ENCODE assay signal across 16 mouse cellular contexts in the genomic region with DNA sequence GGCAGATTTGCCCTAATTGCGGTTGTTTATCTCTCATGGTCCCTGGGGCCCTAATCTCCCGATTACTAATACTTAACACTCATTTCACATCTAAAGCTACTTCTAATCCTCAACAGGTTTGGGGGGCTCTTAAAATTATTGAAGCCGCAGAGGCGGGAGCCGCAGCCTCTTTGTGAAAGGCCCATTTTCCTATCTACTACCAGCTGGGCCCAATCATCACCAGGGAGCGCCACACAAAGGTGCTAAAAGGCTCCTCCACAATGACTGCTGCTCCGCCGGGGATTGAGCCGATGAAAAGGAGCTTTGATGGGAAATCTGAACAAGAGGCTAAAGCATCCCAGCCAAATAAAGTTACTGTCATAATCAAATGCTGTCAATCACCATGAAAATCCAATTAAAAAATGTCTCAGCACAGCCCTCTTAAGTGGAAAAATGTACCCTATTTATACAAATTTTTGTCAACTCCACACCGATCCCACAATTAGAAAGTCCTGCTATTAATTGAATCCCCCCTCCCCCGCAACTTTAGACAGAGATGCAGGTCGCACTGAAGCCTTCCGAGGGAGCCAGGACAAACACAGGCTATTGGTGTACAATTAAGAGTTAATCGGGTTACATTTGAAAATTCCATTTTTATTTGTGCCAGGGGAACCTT. TPM values are rescaled to one million over a fixed set of nuclear protein-coding genes. Genes with fewer than 3 reads are reported as not detected.
A peak's percentile ranks its signal among the peaks of the same experiment; 100 is the strongest.
DNase-seq lines count a peak whose midpoint lies in the region; ATAC-seq and TF ChIP-seq lines count a peak whose summit lies in the region.
"Had no signal": no experiment of that assay in that cellular context is flagged by ENCODE, and none has a peak within 500 bp of the region (broad histone marks: within the 10 kb centered on the region; RNA-seq: fewer than 3 reads in every experiment).

No protein-coding gene starts in this region.

- no peak for ATAC-seq in lung, embryonic 14.5 days (ENCODE audit: insufficient read depth)
- ATAC-seq in embryonic facial prominence, embryonic 11.5 days (replicated peaks; ENCODE audit: insufficient number of reproducible peaks, low FRiP score, low TSS enrichment, low read depth) = no peak
- peak; percentile 63; the same call in 1 of the 2 replicates for ATAC-seq in forebrain, embryonic 16.5 days
- ATAC-seq in midbrain, embryonic 15.5 days (replicated peaks) = peak; percentile 59; the same call in 1 of the 2 replicates

- H3K4me2 ChIP-seq in lung, embryonic 14.5 days = no peak overlapping the region
- no peak overlapping the region; the same call in 1 of the 2 replicates for H3K4me2 ChIP-seq in embryonic facial prominence, embryonic 11.5 days (ENCODE audit: low read depth, low read length)
- peak overlapping the region; percentile 9 for H3K4me2 ChIP-seq in forebrain, embryonic 16.5 days (ENCODE audit: low read length)
- H3K4me2 ChIP-seq in midbrain, embryonic 15.5 days = peak overlapping the region; percentile 20; the same call in 1 of the 2 replicates

- H3K27ac ChIP-seq in lung, embryonic 14.5 days (ENCODE audit: low read depth) = no peak overlapping the region
- H3K27ac ChIP-seq in embryonic facial prominence, embryonic 11.5 days (replicated peaks; ENCODE audit: low read depth, low read length) = no peak overlapping the region
- H3K27ac ChIP-seq in forebrain, embryonic 16.5 days (ENCODE audit: low read length) = no peak overlapping the region
- H3K27ac ChIP-seq in midbrain, embryonic 15.5 days = peak overlapping the region; percentile 60; the same call in 1 of the 2 replicates

- H3K27me3 ChIP-seq in lung, embryonic 14.5 days (ENCODE audit: insufficient read depth, low read length) = no peaks in the 10 kb centered on the region
- no peaks in the 10 kb centered on the region for H3K27me3 ChIP-seq in embryonic facial prominence, embryonic 11.5 days (ENCODE audit: control insufficient read depth, insufficient read depth, low read length)
- peaks cover 6% of the 10 kb centered on the region for H3K27me3 ChIP-seq in forebrain, embryonic 16.5 days (replicated peaks; ENCODE audit: control insufficient read depth, insufficient read depth, low read length)
- peaks cover 16% of the 10 kb centered on the region; the same call in 1 of the 2 replicates for H3K27me3 ChIP-seq in midbrain, embryonic 15.5 days (replicated peaks)
- H3K27me3 ChIP-seq: megakaryocyte, embryonic 14.5 days had no signal

- peaks cover 4% of the 10 kb centered on the region; the same call in 1 of the 2 replicates for H3K36me3 ChIP-seq in lung, embryonic 14.5 days (ENCODE audit: insufficient read depth)
- no peaks in the 10 kb centered on the region for H3K36me3 ChIP-seq in embryonic facial prominence, embryonic 11.5 days (replicated peaks; ENCODE audit: control insufficient read depth, insufficient read depth, low read depth, low read length)
- H3K36me3 ChIP-seq in forebrain, embryonic 16.5 days (ENCODE audit: control insufficient read depth, insufficient read depth) = no peaks in the 10 kb centered on the region
- no peaks in the 10 kb centered on the region for H3K36me3 ChIP-seq in midbrain, embryonic 15.5 days (replicated peaks)

- TF ChIP-seq CTCF in lung, embryonic 14.5 days (IDR thresholded peaks at IDR 0.05; ENCODE audit: low read depth) = no peak

- WGBS in lung, embryonic 14.5 days = 46% methylated on average over 14 of the region's 14 CpGs
- 14% methylated on average over 14 of the region's 14 CpGs for WGBS in embryonic facial prominence, embryonic 11.5 days
- WGBS in forebrain, embryonic 16.5 days = 7% methylated on average over 14 of the region's 14 CpGs
- WGBS in midbrain, embryonic 15.5 days = 11% methylated on average over 14 of the region's 14 CpGs

- H3K4me3 ChIP-seq in lung, embryonic 14.5 days (ENCODE audit: low read depth, low read length) = no peak overlapping the region
- H3K4me3 ChIP-seq in embryonic facial prominence, embryonic 11.5 days (ENCODE audit: low read depth, low read length) = no peak overlapping the region
- no peak overlapping the region for H3K4me3 ChIP-seq in forebrain, embryonic 16.5 days (replicated peaks; ENCODE audit: low read length)
- no peak overlapping the region for H3K4me3 ChIP-seq in midbrain, embryonic 15.5 days
- H3K4me3 ChIP-seq: megakaryocyte, embryonic 14.5 days had no signal

- no peaks in the 10 kb centered on the region for H3K9me3 ChIP-seq in lung, embryonic 14.5 days (ENCODE audit: low read depth, low read length)
- H3K9me3 ChIP-seq in embryonic facial prominence, embryonic 11.5 days (replicated peaks; ENCODE audit: control insufficient read depth, low read length) = no peaks in the 10 kb centered on the region
- H3K9me3 ChIP-seq in forebrain, embryonic 16.5 days (ENCODE audit: control insufficient read depth, low read length) = no peaks in the 10 kb centered on the region
- no peaks in the 10 kb centered on the region for H3K9me3 ChIP-seq in midbrain, embryonic 15.5 days
- H3K9me3 ChIP-seq: megakaryocyte, embryonic 14.5 days had no signal

- peak; percentile 15 for DNase-seq in lung, embryonic 14.5 days
- no peak for DNase-seq in lung, postnatal 25 days (ENCODE audit: low spot score)
- peak; percentile 67 for DNase-seq in embryonic facial prominence, embryonic 11.5 days (ENCODE audit: low spot score)
- DNase-seq in cerebellum, adult 9-10 months = no peak
- DNase-seq in thymus, postnatal 10 days (ENCODE audit: low spot score in 2 of 2) = no peak
- no peak for DNase-seq in gastrocnemius, adult 8-10 months (ENCODE audit: low spot score in 2 of 2)
- DNase-seq: adrenal gland, postnatal 14 days; cerebellum, adult 11-12 months; heart, adult 18-20 months; kidney, postnatal 36 days; left cerebral cortex, postnatal 4 days; lung, adult 18-20 months had no signal

- H3K4me1 ChIP-seq in lung, embryonic 14.5 days (ENCODE audit: insufficient read depth) = no peaks in the 10 kb centered on the region
- peaks cover 4% of the 10 kb centered on the region; the same call in 1 of the 2 replicates for H3K4me1 ChIP-seq in embryonic facial prominence, embryonic 11.5 days (ENCODE audit: control insufficient read depth, insufficient read depth, low read length)
- H3K4me1 ChIP-seq in forebrain, embryonic 16.5 days (replicated peaks; ENCODE audit: control insufficient read depth, insufficient read depth, low read length) = peaks cover 19% of the 10 kb centered on the region
- H3K4me1 ChIP-seq in midbrain, embryonic 15.5 days = peaks cover 36% of the 10 kb centered on the region
- H3K4me1 ChIP-seq: megakaryocyte, embryonic 14.5 days had no signal

- H3K9ac ChIP-seq in lung, embryonic 14.5 days = no peak overlapping the region
- H3K9ac ChIP-seq in embryonic facial prominence, embryonic 11.5 days (replicated peaks; ENCODE audit: low read length) = no peak overlapping the region
- H3K9ac ChIP-seq in forebrain, embryonic 16.5 days (replicated peaks; ENCODE audit: low read depth, low read length) = no peak overlapping the region
- H3K9ac ChIP-seq in midbrain, embryonic 15.5 days = 0 out of 2 replicates have a peak overlapping the region, but pooled peaks have one; percentile 17

RNA-seq across cellular contexts. Expression of a gene that starts 33.7 kb away (rescaled TPM):
- not detected in 2 replicates for polyA plus RNA-seq in lung, embryonic 14.5 days (2014; fragmentation: Nextera tagmentation; extraction: Ambion mirVana)
- polyA plus RNA-seq in embryonic facial prominence, embryonic 11.5 days (2014; fragmentation: Nextera tagmentation; extraction: Ambion mirVana) = 0.17 and 0.53 TPM in 2 replicates
- polyA plus RNA-seq in forebrain, embryonic 16.5 days (2015; fragmentation: Nextera tagmentation; extraction: Ambion mirVana) = 0.24 and 0.32 TPM in 2 replicates
- polyA plus RNA-seq in midbrain, embryonic 15.5 days (2015; fragmentation: Nextera tagmentation; extraction: Ambion mirVana) = 1.6 and 1.9 TPM in 2 replicates
- total RNA-seq in gastrocnemius, adult 8-10 months (2022) = under 1 TPM in 3 of 4 experiments, not detected in 1; 0.07 to 0.13 (median 0.10) TPM
- total RNA-seq: adrenal gland, postnatal 14 days; heart, adult 18-20 months had no signal
- polyA plus RNA-seq: intestine, embryonic 14.5 days had no signal

Comparison
In these comparisons a context has a peak if more than half of its experiments do, and no peak if none do; other contexts are left out.
1. DNase-seq: peak in lung, embryonic 14.5 days (single experiment) and embryonic facial prominence, embryonic 11.5 days (single experiment); none in lung, postnatal 25 days (single experiment), cerebellum, adult 9-10 months (single experiment), thymus, postnatal 10 days (0 of 2) and gastrocnemius, adult 8-10 months (0 of 2).
2. ATAC-seq: peak in forebrain, embryonic 16.5 days (single experiment) and midbrain, embryonic 15.5 days (single experiment); none in lung, embryonic 14.5 days (single experiment) and embryonic facial prominence, embryonic 11.5 days (single experiment).
3. H3K4me2 ChIP-seq: peak in forebrain, embryonic 16.5 days (single experiment) and midbrain, embryonic 15.5 days (single experiment); none in lung, embryonic 14.5 days (single experiment) and embryonic facial prominence, embryonic 11.5 days (single experiment).